Mouse (Mus musculus) bone marrow macrophage, adult 2 months (primary cell): Measurements from ENCODE around the gene Mfng.

Experiments used
- CTCF ChIP-seq: IDR thresholded peaks from 2 replicates; pipeline ENCODE4 v1.5.1; 2012; ENCODE audit warnings: low read depth, mild to moderate bottlenecking, low read length, moderate library complexity
- POLR2A ChIP-seq: IDR thresholded peaks from 2 replicates; pipeline ENCODE4 v1.6.1; 2012; ENCODE audit warnings: mild to moderate bottlenecking, low read depth, low read length, borderline replicate concordance

- TF ChIP-seq CTCF, result no peak
- TF ChIP-seq POLR2A, result no peak
Measured at GRCm38 (mm10) chr15:78718290-78719250, 54.7 kb downstream of the Mfng start, which contains the start of gene Elfn2.
